Mouse (Mus musculus) MEL (cell line): ENCODE measurements around the gene Ubtf. TPM values are rescaled to one million over a fixed set of nuclear protein-coding genes. Genes with fewer than 3 reads are reported as not detected.

Experiments
- DNase-seq: peaks from one replicate; pipeline ENCODE4 v3.0.0; 2011; ENCODE audit warnings: low read depth, low spot score
- H3K27ac ChIP-seq: 2 replicates; pipeline ENCODE4 v1.5.1; 2012; ENCODE audit warnings: low read depth, mild to moderate bottlenecking, control low read depth, low read length, moderate library complexity; ENCODE audit not compliant: control insufficient read depth
- H3K27me3 ChIP-seq, 2 experiments: fragments of 150-350 bp in 1 of 2; sonication (generic) in 1 of 2; 2 replicates each; pipeline ENCODE4 v1.6.1; 2012; ENCODE audit warnings: low read length in 2 of 2, mild to moderate bottlenecking in 2 of 2, improper control_type of control experiment in 1 of 2, moderate library complexity in 1 of 2; ENCODE audit not compliant: insufficient read depth in 2 of 2, control insufficient read depth in 1 of 2
- H3K36me3 ChIP-seq, 2 experiments: 2 replicates each; pipeline ENCODE4 v1.6.1; 2012 to 2014; ENCODE audit warnings: low read length in 2 of 2, improper control_type of control experiment in 1 of 2, inconsistent platforms in 1 of 2, mild to moderate bottlenecking in 1 of 2; ENCODE audit not compliant: insufficient read depth in 2 of 2, control insufficient read depth in 1 of 2
- H3K4me1 ChIP-seq, 2 experiments: fragments of 150-350 bp in 1 of 2; sonication (generic) in 1 of 2; 2 replicates each; pipeline ENCODE4 v1.6.1; 2012; ENCODE audit warnings: low read length in 2 of 2, improper control_type of control experiment in 1 of 2, mild to moderate bottlenecking in 1 of 2; ENCODE audit not compliant: insufficient read depth in 2 of 2, control insufficient read depth in 1 of 2
- H3K4me3 ChIP-seq, 2 experiments: fragments of 150-350 bp in 1 of 2; sonication (generic) in 1 of 2; 2 replicates each; pipeline ENCODE4 v1.5.1; 2012; ENCODE audit warnings: low read depth in 2 of 2, low read length in 2 of 2, mild to moderate bottlenecking in 2 of 2, moderate library complexity in 2 of 2, control low read depth in 1 of 2, improper control_type of control experiment in 1 of 2; ENCODE audit not compliant: control insufficient read depth in 1 of 2, insufficient read depth in 1 of 2
- H3K79me2 ChIP-seq: 2 replicates; pipeline ENCODE4 v1.6.1; 2012; ENCODE audit warnings: mild to moderate bottlenecking, low read length, moderate library complexity; ENCODE audit not compliant: control insufficient read depth, poor library complexity, insufficient read depth
- H3K9ac ChIP-seq: 2 replicates; pipeline ENCODE4 v1.6.1; 2012; ENCODE audit warnings: low read depth, mild to moderate bottlenecking, control low read depth, low read length, moderate library complexity; ENCODE audit not compliant: control insufficient read depth, poor library complexity, severe bottlenecking
- H3K9me3 ChIP-seq: fragments of 150-350 bp; sonication (generic); replicated peaks from 2 replicates; pipeline ENCODE4 v1.6.1; 2012; ENCODE audit warnings: mild to moderate bottlenecking, low read length, improper control_type of control experiment, moderate library complexity; ENCODE audit not compliant: insufficient read depth
- BHLHE40 ChIP-seq: IDR thresholded peaks from 2 replicates; pipeline ENCODE4 v1.6.1; 2012; ENCODE audit warnings: low read depth, mild to moderate bottlenecking, inconsistent platforms, low read length, improper control_type of control experiment, borderline replicate concordance
- CTCF ChIP-seq, 3 experiments: IDR thresholded peaks in 2 of 3; conservative IDR thresholded peaks in 1 of 3; 2 replicates each; pipeline ENCODE4 v1.5.1; 2011 to 2012; ENCODE audit warnings: low read length in 3 of 3, low read depth in 2 of 3, mild to moderate bottlenecking in 2 of 3, improper control_type of control experiment in 1 of 3, inconsistent platforms in 1 of 3, mixed read lengths in 1 of 3, moderate library complexity in 1 of 3; ENCODE audit not compliant: control insufficient read depth in 1 of 3, insufficient read depth in 1 of 3, poor library complexity in 1 of 3, severe bottlenecking in 1 of 3
- ELF1 ChIP-seq: IDR thresholded peaks from 2 replicates; pipeline ENCODE4 v1.6.1; 2014; ENCODE audit warnings: low read depth, mild to moderate bottlenecking, inconsistent platforms, low read length, improper control_type of control experiment, moderate library complexity
- EP300 ChIP-seq, 2 experiments: IDR thresholded peaks; 2 replicates each; pipeline ENCODE4 v1.6.1; 2011; ENCODE audit warnings: improper control_type of control experiment in 2 of 2, low read length in 2 of 2, low read depth in 1 of 2, mild to moderate bottlenecking in 1 of 2
- ETS1 ChIP-seq: IDR thresholded peaks from 2 replicates; pipeline ENCODE4 v1.6.1; 2012; ENCODE audit warnings: low read depth, mild to moderate bottlenecking, inconsistent platforms, low read length, improper control_type of control experiment, moderate library complexity
- GABPA ChIP-seq: IDR thresholded peaks from 2 replicates; pipeline ENCODE4 v1.6.1; 2012; ENCODE audit warnings: low read depth, mild to moderate bottlenecking, inconsistent platforms, low read length, improper control_type of control experiment, moderate library complexity
- GATA1 ChIP-seq: IDR thresholded peaks from 2 replicates; pipeline ENCODE4 v1.6.1; 2011; ENCODE audit warnings: low read depth, low read length, improper control_type of control experiment
- HCFC1 ChIP-seq: IDR thresholded peaks from 2 replicates; pipeline ENCODE4 v1.6.1; 2012; ENCODE audit warnings: low read depth, mild to moderate bottlenecking, inconsistent platforms, low read length, improper control_type of control experiment, moderate library complexity
- JUND ChIP-seq: IDR thresholded peaks from 2 replicates; pipeline ENCODE4 v1.6.1; 2011; ENCODE audit warnings: low read depth, mild to moderate bottlenecking, improper control_type of control experiment, low read length
- KAT2A ChIP-seq: conservative IDR thresholded peaks from 2 replicates; pipeline ENCODE4 v1.6.1; 2012; ENCODE audit warnings: low read depth, low read length, improper control_type of control experiment, inconsistent platforms
- MAFK ChIP-seq: IDR thresholded peaks from 2 replicates; pipeline ENCODE4 v1.6.1; 2011; ENCODE audit warnings: low read depth, mild to moderate bottlenecking, low read length, improper control_type of control experiment, borderline replicate concordance
- MAZ ChIP-seq: IDR thresholded peaks from 2 replicates; pipeline ENCODE4 v1.6.1; 2012; ENCODE audit warnings: low read depth, mild to moderate bottlenecking, inconsistent platforms, low read length, improper control_type of control experiment
- MXI1 ChIP-seq: IDR thresholded peaks from 2 replicates; pipeline ENCODE4 v1.6.1; 2011; ENCODE audit warnings: mild to moderate bottlenecking, low read depth, low read length, improper control_type of control experiment
- MYB ChIP-seq: IDR thresholded peaks from 2 replicates; pipeline ENCODE4 v1.6.1; 2011; ENCODE audit warnings: mild to moderate bottlenecking, low read depth, low read length, improper control_type of control experiment
- NELFE ChIP-seq: IDR thresholded peaks from 2 replicates; pipeline ENCODE4 v1.6.1; 2011; ENCODE audit warnings: low read depth, low read length, improper control_type of control experiment
- NRF1 ChIP-seq: IDR thresholded peaks from 2 replicates; pipeline ENCODE4 v1.6.1; 2014; ENCODE audit warnings: low read depth, mild to moderate bottlenecking, inconsistent platforms, low read length, improper control_type of control experiment, moderate library complexity; ENCODE audit not compliant: poor library complexity, insufficient read depth, severe bottlenecking
- POLR2AphosphoS2 ChIP-seq: IDR thresholded peaks from 2 replicates; pipeline ENCODE4 v1.6.1; 2011; ENCODE audit warnings: low read length, improper control_type of control experiment
- RAD21 ChIP-seq: IDR thresholded peaks from 2 replicates; pipeline ENCODE4 v1.6.1; 2011; ENCODE audit warnings: mild to moderate bottlenecking, low read depth, low read length, improper control_type of control experiment
- SIN3A ChIP-seq: IDR thresholded peaks from 2 replicates; pipeline ENCODE4 v1.6.1; 2012; ENCODE audit warnings: low read length, improper control_type of control experiment, inconsistent platforms
- SMC3 ChIP-seq: IDR thresholded peaks from 2 replicates; pipeline ENCODE4 v1.6.1; 2011; ENCODE audit warnings: low read depth, low read length, improper control_type of control experiment
- TAL1 ChIP-seq: IDR thresholded peaks from 2 replicates; pipeline ENCODE4 v1.6.1; 2012; ENCODE audit warnings: mild to moderate bottlenecking, inconsistent platforms, low read length, moderate library complexity, mixed read lengths
- TBP ChIP-seq: IDR thresholded peaks from 2 replicates; pipeline ENCODE4 v1.8.0; 2011; ENCODE audit warnings: low read depth, low read length, improper control_type of control experiment
- TCF12 ChIP-seq: IDR thresholded peaks from 2 replicates; pipeline ENCODE4 v1.6.1; 2014; ENCODE audit warnings: low read depth, mild to moderate bottlenecking, inconsistent platforms, low read length, improper control_type of control experiment, moderate library complexity
- UBTF ChIP-seq: IDR thresholded peaks from 2 replicates; pipeline ENCODE4 v1.6.1; 2012; ENCODE audit warnings: low read depth, mild to moderate bottlenecking, inconsistent platforms, low read length, improper control_type of control experiment, moderate library complexity, borderline replicate concordance; ENCODE audit not compliant: insufficient read depth
- USF1 ChIP-seq: IDR thresholded peaks from 2 replicates; pipeline ENCODE4 v1.6.1; 2014; ENCODE audit warnings: low read depth, mild to moderate bottlenecking, inconsistent platforms, low read length, improper control_type of control experiment, moderate library complexity
- USF2 ChIP-seq, 2 experiments: IDR thresholded peaks; 2 replicates each; pipeline ENCODE4 v1.6.1; 2011 to 2012; ENCODE audit warnings: improper control_type of control experiment in 2 of 2, low read length in 2 of 2, borderline replicate concordance in 1 of 2, inconsistent platforms in 1 of 2, low read depth in 1 of 2, mild to moderate bottlenecking in 1 of 2; ENCODE audit not compliant: insufficient read depth in 1 of 2
- ZKSCAN1 ChIP-seq: IDR thresholded peaks from 2 replicates; pipeline ENCODE4 v1.6.1; 2012; ENCODE audit warnings: low read depth, mild to moderate bottlenecking, inconsistent platforms, low read length, improper control_type of control experiment, moderate library complexity
- polyA plus RNA-seq, 2 experiments: library from polyadenylated mRNA; stranded (reverse) in 1 of 2; unstranded in 1 of 2; fragments of >175 nt in 1 of 2; fragments of >200 nt in 1 of 2; gene quantifications; 2 replicates each; pipeline versions ENCODE4 v1.2.1 to v1.2.4; 2012; ENCODE audit warnings: low replicate concordance in 2 of 2, low read depth in 1 of 2; ENCODE audit not compliant: insufficient read length in 2 of 2, insufficient read depth in 1 of 2, missing spikeins in 1 of 2
- total RNA-seq: library from RNA; depleted of rRNA; stranded (reverse); fragments of 300-350 nt; gene quantifications from 2 replicates; pipeline ENCODE4 v1.2.3, GENCODE M21; 2012

Gene Ubtf
- total and polyA plus RNA-seq, 3 experiments: 76.5 to 189 (median 145) TPM

- Histone ChIP-seq H3K9me3 (no peaks in the 10 kb centered on the region), H3K4me1 (peaks cover 4 to 18% of the 10 kb centered on the region in 2 experiments), H3K36me3 (peaks cover 4 to 16% of the 10 kb centered on the region in 2 experiments; a peak in 3 of 4 replicates), H3K79me2 (peaks cover 59% of the 10 kb centered on the region), H3K9ac (peak overlapping the region; percentile 99), H3K27ac (peak overlapping the region; percentile 91), H3K27me3 (no peaks in the 10 kb centered on the region), H3K4me3 (peak overlapping the region; percentile 95 to 97)
- TF ChIP-seq CTCF (IDR thresholded peaks at IDR 0.05 in 2 of 3, conservative IDR thresholded peaks at IDR 0.05 in 1 of 3; ENCODE audit: control insufficient read depth in 1 of 3, insufficient read depth in 1 of 3, low read depth in 2 of 3, low read length in 3 of 3, poor library complexity in 1 of 3, severe bottlenecking in 1 of 3) (no peak; a peak in 1 of 6 replicates), NELFE (no peak), TAL1 (no peak), SMC3 (no peak), MYB (no peak), HCFC1 (no peak), KAT2A (no peak), BHLHE40 (no peak), TCF12 (peak; percentile 30; the same call in 1 of the 2 replicates), ZKSCAN1 (no peak), MXI1 (no peak), UBTF (peak; percentile 95; the same call in 1 of the 2 replicates)
- peak; percentile 65 for DNase-seq
Observed at GRCm38 (mm10) chr11:102317298-102317900, 2.1 kb downstream of the Ubtf start.

- no peaks in the 10 kb centered on the region for H3K27me3 ChIP-seq
- peaks cover 59% of the 10 kb centered on the region for H3K79me2 ChIP-seq
- peaks cover 4 to 16% of the 10 kb centered on the region in 2 experiments; a peak in 3 of 4 replicates for H3K36me3 ChIP-seq
- peak overlapping the region; percentile 95 to 97 for H3K4me3 ChIP-seq
- peak overlapping the region; percentile 91 for H3K27ac ChIP-seq
- no peaks in the 10 kb centered on the region for H3K9me3 ChIP-seq
- DNase-seq: peak; percentile 94
- peak overlapping the region; percentile 99 for H3K9ac ChIP-seq
- peaks cover 4 to 18% of the 10 kb centered on the region in 2 experiments for H3K4me1 ChIP-seq
- TF ChIP-seq GABPA (no peak), SIN3A (peak; percentile 91), USF2 (IDR thresholded peaks at IDR 0.05; ENCODE audit: borderline replicate concordance in 1 of 2, insufficient read depth in 1 of 2, low read depth in 1 of 2, low read length in 2 of 2) (no peak), RAD21 (no peak), SMC3 (no peak), KAT2A (no peak), ETS1 (peak; percentile 32; the same call in 1 of the 2 replicates), ELF1 (peak; percentile 50; the same call in 1 of the 2 replicates), POLR2AphosphoS2 (peak; percentile 22; the same call in 1 of the 2 replicates), UBTF (peak; percentile 87), JUND (no peak), EP300 (IDR thresholded peaks at IDR 0.05; ENCODE audit: low read depth in 1 of 2, low read length in 2 of 2) (no peak; a peak in 1 of 4 replicates), NRF1 (peak; percentile 56; the same call in 1 of the 2 replicates), NELFE (peak; percentile 89), MAZ (peak; percentile 99), USF1 (peak; percentile 7; the same call in 1 of the 2 replicates), GATA1 (no peak), TAL1 (no peak), BHLHE40 (0 out of 2 replicates have a peak, but pooled peaks have one; percentile 26), MAFK (no peak), TBP (peak; percentile 58; the same call in 1 of the 2 replicates)
Observed at GRCm38 (mm10) chr11:102316572-102317297, 2.8 kb downstream of the Ubtf start.
